In the genomic region with DNA sequence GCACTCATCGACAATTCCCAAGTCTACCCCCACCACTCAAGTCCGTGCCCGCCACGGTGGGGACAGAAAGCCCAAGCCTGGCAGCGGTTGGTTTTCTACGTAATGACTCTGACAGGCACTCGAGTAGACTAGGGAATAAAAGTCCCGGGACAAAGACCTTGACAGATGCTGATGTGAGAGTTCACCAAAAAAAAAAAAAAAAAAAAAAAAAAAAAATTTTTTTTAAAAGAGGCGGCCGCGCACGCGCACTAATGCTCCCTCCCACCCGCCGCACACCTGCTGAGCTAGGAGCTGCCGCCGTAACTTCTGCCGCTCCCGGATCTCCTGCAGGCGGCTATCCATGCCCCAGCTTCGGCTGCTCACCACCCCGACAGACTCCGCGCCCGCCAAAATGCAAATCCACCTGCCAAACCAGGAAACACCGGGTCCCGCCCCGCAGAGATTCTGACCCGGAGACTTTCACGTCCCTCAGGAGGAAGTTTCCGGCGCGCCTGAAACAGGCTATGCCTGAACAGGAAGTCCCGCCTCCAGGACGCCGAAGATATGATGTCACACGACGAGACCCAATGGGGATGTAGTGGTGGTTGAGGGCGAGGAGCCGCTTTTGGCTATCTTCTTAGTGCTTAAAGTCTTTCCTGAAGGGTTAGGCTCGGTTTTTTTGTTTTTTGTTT, we compare ENCODE assay signal across 7 mouse cellular contexts. TPM values are rescaled to one million over a fixed set of nuclear protein-coding genes. Genes with fewer than 3 reads are reported as not detected.
A peak's percentile ranks its signal among the peaks of the same experiment; 100 is the strongest.
DNase-seq lines count a peak whose midpoint lies in the region; ATAC-seq lines count a peak whose summit lies in the region.

A gene (minus strand): TSS at position 623 of the 671 bp plus-strand sequence.

- no peaks in the 10 kb centered on the region for H3K36me3 ChIP-seq in embryonic facial prominence, embryonic 11.5 days (replicated peaks; ENCODE audit: control insufficient read depth, insufficient read depth, low read depth, low read length)
- peaks cover 14% of the 10 kb centered on the region for H3K36me3 ChIP-seq in limb, embryonic 10.5 days
- peaks cover 14% of the 10 kb centered on the region for H3K36me3 ChIP-seq in midbrain, embryonic 13.5 days

- peak within 1 kb of the TSS; percentile 57 for H3K4me2 ChIP-seq in embryonic facial prominence, embryonic 11.5 days (ENCODE audit: low read depth, low read length)
- peak within 1 kb of the TSS; percentile 64 for H3K4me2 ChIP-seq in midbrain, embryonic 13.5 days (replicated peaks)

- H3K4me1 ChIP-seq in embryonic facial prominence, embryonic 11.5 days (ENCODE audit: control insufficient read depth, insufficient read depth, low read length), result no peaks in the 10 kb centered on the region
- H3K4me1 ChIP-seq in limb, embryonic 10.5 days, result peaks cover 11% of the 10 kb centered on the region; the same call in 1 of the 2 replicates
- peaks cover 16% of the 10 kb centered on the region for H3K4me1 ChIP-seq in midbrain, embryonic 13.5 days (replicated peaks)

- H3K9me3 ChIP-seq in embryonic facial prominence, embryonic 11.5 days (replicated peaks; ENCODE audit: control insufficient read depth, low read length), result no peaks in the 10 kb centered on the region
- H3K9me3 ChIP-seq in limb, embryonic 10.5 days (replicated peaks), result no peaks in the 10 kb centered on the region
- H3K9me3 ChIP-seq in midbrain, embryonic 13.5 days, result no peaks in the 10 kb centered on the region

- H3K9ac ChIP-seq in embryonic facial prominence, embryonic 11.5 days (replicated peaks; ENCODE audit: low read length), result peak within 1 kb of the TSS; percentile 61
- H3K9ac ChIP-seq in midbrain, embryonic 13.5 days (replicated peaks), result peak within 1 kb of the TSS; percentile 63

- H3K4me3 ChIP-seq in embryonic facial prominence, embryonic 11.5 days (ENCODE audit: low read depth, low read length), result peak within 1 kb of the TSS; percentile 64
- H3K4me3 ChIP-seq in limb, embryonic 10.5 days, result peak within 1 kb of the TSS; percentile 83
- peak within 1 kb of the TSS; percentile 53 for H3K4me3 ChIP-seq in midbrain, embryonic 13.5 days (replicated peaks)

- peak; percentile 98 for ATAC-seq in embryonic facial prominence, embryonic 11.5 days (replicated peaks; ENCODE audit: insufficient number of reproducible peaks, low FRiP score, low TSS enrichment, low read depth)
- peak; percentile 98 for ATAC-seq in granulocyte monocyte progenitor cell, adult 5-6 weeks (replicated peaks; ENCODE audit: poor library complexity, severe bottlenecking)
- ATAC-seq in midbrain, embryonic 13.5 days, result peak; percentile 100

- DNase-seq in adrenal gland, postnatal 14 days, result peak; percentile 98
- DNase-seq in embryonic facial prominence, embryonic 11.5 days (ENCODE audit: low spot score), result peak; percentile 100
- peak; percentile 96 for DNase-seq in kidney, adult 11 months
- DNase-seq in limb, embryonic 10.5 days (ENCODE audit: low spot score), result peak; percentile 96
- peak; percentile 93 for DNase-seq in spleen, adult 12 weeks (ENCODE audit: low spot score)

- under 1% methylated on average over 41 of the region's 41 CpGs for WGBS in embryonic facial prominence, embryonic 11.5 days
- WGBS in limb, embryonic 10.5 days, result under 1% methylated on average over 37 of the region's 41 CpGs
- WGBS in midbrain, embryonic 13.5 days, result under 1% methylated on average over 41 of the region's 41 CpGs

- no peak within 1 kb of the TSS; the same call in 1 of the 2 replicates for H3K27ac ChIP-seq in embryonic facial prominence, embryonic 11.5 days (replicated peaks; ENCODE audit: low read depth, low read length)
- H3K27ac ChIP-seq in limb, embryonic 10.5 days, result peak within 1 kb of the TSS; percentile 92
- peak within 1 kb of the TSS; percentile 74 for H3K27ac ChIP-seq in midbrain, embryonic 13.5 days

- H3K27me3 ChIP-seq in embryonic facial prominence, embryonic 11.5 days (ENCODE audit: control insufficient read depth, insufficient read depth, low read length), result no peaks in the 10 kb centered on the region
- H3K27me3 ChIP-seq in limb, embryonic 10.5 days (ENCODE audit: low read depth, poor library complexity, severe bottlenecking), result no peaks in the 10 kb centered on the region
- 0 out of 2 replicates have a peak, but pooled peaks cover 4% of the 10 kb centered on the region for H3K27me3 ChIP-seq in midbrain, embryonic 13.5 days

RNA-seq across cellular contexts. Expression of the gene that starts here (rescaled TPM):
- total RNA-seq in adrenal gland, postnatal 14 days (2021), result 16.1 and 16.9 TPM in 2 replicates
- polyA plus RNA-seq in embryonic facial prominence, embryonic 11.5 days (2014; fragmentation: Nextera tagmentation; extraction: Ambion mirVana), result 27.9 TPM in 2 replicates
- 16.6 and 24.1 TPM in 2 replicates for total RNA-seq in granulocyte monocyte progenitor cell, adult 5-6 weeks (2014; fragmentation: Nextera tagmentation)
- total RNA-seq in granulocyte monocyte progenitor cell, adult 5-6 weeks (2017), result 20.7 and 21.7 TPM in 2 replicates
- 25.4 and 30.6 TPM in 2 replicates for polyA plus RNA-seq in limb, embryonic 10.5 days (2016; fragmentation: Nextera tagmentation; extraction: Ambion mirVana)
- 28.3 and 29.5 TPM in 2 replicates for polyA plus RNA-seq in midbrain, embryonic 13.5 days (2015; fragmentation: Nextera tagmentation; extraction: Ambion mirVana)
